Mouse (Mus musculus): ENCODE results near the gene Olfr20. TPM values are rescaled to one million over a fixed set of nuclear protein-coding genes. Genes with fewer than 3 reads are reported as not detected.

Olfr20 gene
- polyA plus RNA-seq, 1 experiment from 2014 or later, result not detected

DNA sequence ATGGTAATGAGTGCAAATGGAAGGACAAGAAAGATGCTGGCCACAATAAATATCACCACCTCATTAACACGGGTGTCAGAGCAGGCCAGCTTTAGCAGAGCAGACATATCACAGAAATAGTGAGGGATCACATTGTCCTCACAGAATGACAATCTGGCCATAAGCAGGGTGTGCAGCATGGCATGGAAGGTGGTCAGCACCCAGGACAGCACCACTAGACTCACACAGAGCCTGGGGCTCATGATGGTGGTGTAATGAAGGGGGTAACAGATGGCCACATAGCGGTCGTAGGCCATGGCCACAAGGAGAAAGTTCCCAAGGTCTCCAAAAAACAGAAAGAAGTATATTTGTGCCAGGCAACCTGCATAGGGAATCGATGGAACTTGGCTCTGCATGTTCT lies 44.8 kb downstream of the Olfr20 start:
- Histone ChIP-seq H3K4me3 (no peak overlapping the region), H3K9me3 (no peaks in the 10 kb centered on the region), H3K36me3 (no peaks in the 10 kb centered on the region), H3K27ac (replicated peaks) (no peak overlapping the region), H3K27me3 (no peaks in the 10 kb centered on the region), H3K9ac (replicated peaks) (no peak overlapping the region), H3K4me1 (no peaks in the 10 kb centered on the region), H3K4me2 (replicated peaks) (no peak overlapping the region)
- no peak for ATAC-seq (ENCODE audit: low FRiP score, low read depth)
- WGBS, result 67% methylated on average over 4 of the region's 4 CpGs

GRCm38 (mm10) chr11:73399514-73399913 lies 48.9 kb downstream of the Olfr20 start, which contains the start of gene Olfr1:
Gene Olfr1, minus strand, starts transcription at chr11:73399614.
- H3K27ac ChIP-seq (replicated peaks), result no peak within 1 kb of the TSS
- no peak within 1 kb of the TSS for H3K4me2 ChIP-seq (replicated peaks)
- H3K27me3 ChIP-seq, result no peaks in the 10 kb centered on the region
- no peaks in the 10 kb centered on the region for H3K4me1 ChIP-seq
- H3K9me3 ChIP-seq, result no peaks in the 10 kb centered on the region
- no peaks in the 10 kb centered on the region for H3K36me3 ChIP-seq
- H3K4me3 ChIP-seq, result no peak within 1 kb of the TSS
- ATAC-seq (ENCODE audit: low FRiP score, low read depth), result no peak
- H3K9ac ChIP-seq (replicated peaks), result no peak within 1 kb of the TSS

Other genes with a start within 250 kb of the Olfr20 start
- gene Haspin, start 212.5 kb upstream of the Olfr20 start, polyA plus RNA-seq (2016; fragmentation: Nextera tagmentation; extraction: Ambion mirVana), result 15.5 TPM in 2 replicates
- gene P2rx5, start 190.4 kb upstream of the Olfr20 start, polyA plus RNA-seq (2016; fragmentation: Nextera tagmentation; extraction: Ambion mirVana), result 0.09 and 0.12 TPM in 2 replicates
- gene Emc6, start 173.7 kb upstream of the Olfr20 start, polyA plus RNA-seq (2016; fragmentation: Nextera tagmentation; extraction: Ambion mirVana), result 119 and 123 TPM in 2 replicates
- 172 and 182 TPM in 2 replicates for gene Tax1bp3, start 173.7 kb upstream of the Olfr20 start, polyA plus RNA-seq (2016; fragmentation: Nextera tagmentation; extraction: Ambion mirVana)
- 20.6 and 23.1 TPM in 2 replicates for gene Ctns, start 151.7 kb upstream of the Olfr20 start, polyA plus RNA-seq (2016; fragmentation: Nextera tagmentation; extraction: Ambion mirVana)
- gene Shpk, start 151.3 kb upstream of the Olfr20 start, polyA plus RNA-seq (2016; fragmentation: Nextera tagmentation; extraction: Ambion mirVana), result 1.4 and 1.5 TPM in 2 replicates
- gene Trpv1, start 116.5 kb upstream of the Olfr20 start, polyA plus RNA-seq (2016; fragmentation: Nextera tagmentation; extraction: Ambion mirVana), result not detected in 2 replicates
- 0.05 TPM in 1 of 2 replicates, not detected in the other for gene Trpv3, start 83.4 kb upstream of the Olfr20 start, polyA plus RNA-seq (2016; fragmentation: Nextera tagmentation; extraction: Ambion mirVana)
- 0.28 TPM in 1 of 2 replicates, not detected in the other for gene Aspa, start 21.2 kb upstream of the Olfr20 start, polyA plus RNA-seq (2016; fragmentation: Nextera tagmentation; extraction: Ambion mirVana)
- gene Gm49340, start 21.0 kb upstream of the Olfr20 start, polyA plus RNA-seq (2016; fragmentation: Nextera tagmentation; extraction: Ambion mirVana), result not detected in 2 replicates
- not detected in 2 replicates for gene Spata22, start 21.0 kb upstream of the Olfr20 start, polyA plus RNA-seq (2016; fragmentation: Nextera tagmentation; extraction: Ambion mirVana)
- gene Olfr376, start 20.5 kb downstream of the Olfr20 start, polyA plus RNA-seq (2016; fragmentation: Nextera tagmentation; extraction: Ambion mirVana), result not detected in 2 replicates
- not detected in 2 replicates for gene Olfr1, start 48.8 kb downstream of the Olfr20 start, polyA plus RNA-seq (2016; fragmentation: Nextera tagmentation; extraction: Ambion mirVana)
- not detected in 2 replicates for gene Olfr378, start 77.7 kb downstream of the Olfr20 start, polyA plus RNA-seq (2016; fragmentation: Nextera tagmentation; extraction: Ambion mirVana)
- gene Olfr380, start 106.7 kb downstream of the Olfr20 start, polyA plus RNA-seq (2016; fragmentation: Nextera tagmentation; extraction: Ambion mirVana), result not detected in 2 replicates
- not detected in 2 replicates for gene Olfr381, start 140.8 kb downstream of the Olfr20 start, polyA plus RNA-seq (2016; fragmentation: Nextera tagmentation; extraction: Ambion mirVana)
- gene Olfr382, start 166.4 kb downstream of the Olfr20 start, polyA plus RNA-seq (2016; fragmentation: Nextera tagmentation; extraction: Ambion mirVana), result not detected in 2 replicates
- not detected in 2 replicates for gene Olfr385, start 242.2 kb downstream of the Olfr20 start, polyA plus RNA-seq (2016; fragmentation: Nextera tagmentation; extraction: Ambion mirVana)
- not detected in 2 replicates for gene Olfr384, start 247.8 kb downstream of the Olfr20 start, polyA plus RNA-seq (2016; fragmentation: Nextera tagmentation; extraction: Ambion mirVana)